Mouse (Mus musculus) heart, embryonic 11.5 days (tissue): ENCODE results near the gene Stox1. TPM values are rescaled to one million over a fixed set of nuclear protein-coding genes. Genes with fewer than 3 reads are reported as not detected.

ENCODE experiments used
- ATAC-seq: fragments of 200-750 bp; cut with Nextera tagmentation; replicated peaks from 2 replicates; pipeline ENCODE4 v1.8.0; 2017; ENCODE audit warnings: moderate library complexity; ENCODE audit not compliant: insufficient number of reproducible peaks, low FRiP score, low TSS enrichment
- H3K27ac ChIP-seq: fragments of 300-500 bp; sonication (generic); 2 replicates; pipeline ENCODE4 v1.5.1; 2014; ENCODE audit warnings: mild to moderate bottlenecking, low read depth, low read length
- H3K27me3 ChIP-seq: fragments of 300-500 bp; sonication (generic); 2 replicates; pipeline ENCODE4 v1.6.1; 2014; ENCODE audit warnings: mild to moderate bottlenecking, low read length, mixed read lengths; ENCODE audit not compliant: control insufficient read depth, insufficient read depth
- H3K36me3 ChIP-seq: fragments of 300-500 bp; sonication (generic); 2 replicates; pipeline ENCODE4 v1.6.1; 2014; ENCODE audit warnings: mild to moderate bottlenecking, low read length, moderate library complexity, mixed read lengths; ENCODE audit not compliant: control insufficient read depth, insufficient read depth
- H3K4me1 ChIP-seq: fragments of 300-500 bp; sonication (generic); 2 replicates; pipeline ENCODE4 v1.6.1; 2014; ENCODE audit warnings: low read length; ENCODE audit not compliant: control insufficient read depth, insufficient read depth
- H3K4me2 ChIP-seq: fragments of 300-500 bp; sonication (generic); 2 replicates; pipeline ENCODE4 v1.6.1; 2014; ENCODE audit warnings: mild to moderate bottlenecking, moderate library complexity
- H3K4me3 ChIP-seq: fragments of 300-500 bp; sonication (generic); 2 replicates; pipeline ENCODE4 v1.5.1; 2014; ENCODE audit warnings: low read depth, low read length
- H3K9ac ChIP-seq: fragments of 300-500 bp; sonication (generic); 2 replicates; pipeline ENCODE4 v1.6.1; 2014; ENCODE audit warnings: mild to moderate bottlenecking, low read depth, low read length, moderate library complexity
- H3K9me3 ChIP-seq: fragments of 300-500 bp; sonication (generic); replicated peaks from 2 replicates; pipeline ENCODE4 v1.6.1; 2016; ENCODE audit warnings: low read length; ENCODE audit not compliant: control insufficient read depth
- WGBS: fragments of 180-500 bp; shearing (Covaris S2); extraction: QIAGEN DNeasy Blood & Tissue Kit; methylation state at CpG from one replicate; pipeline ENCODE4 v1.1.7; 2014; ENCODE audit not compliant: insufficient replicate concordance; 5-methylcytosine and 5-hydroxymethylcytosine counted together
- polyA plus RNA-seq: library from polyadenylated mRNA; unstranded; fragments of >200 nt; fragmentation: Nextera tagmentation; extraction: Ambion mirVana; gene quantifications from 2 replicates; pipeline ENCODE4 v1.2.1, GENCODE M21; 2014

Stox1 gene
- polyA plus RNA-seq, 1 experiment from 2014 or later = 0.97 TPM

GRCm38 (mm10) chr10:62713457-62713856 lies 12.5 kb downstream of the Stox1 start:
- no peaks in the 10 kb centered on the region for H3K9me3 ChIP-seq
- H3K4me3 ChIP-seq = no peak overlapping the region
- 76% methylated on average over 10 of the region's 10 CpGs for WGBS
- no peaks in the 10 kb centered on the region for H3K4me1 ChIP-seq
- H3K9ac ChIP-seq = no peak overlapping the region
- no peaks in the 10 kb centered on the region for H3K36me3 ChIP-seq
- no peak overlapping the region for H3K4me2 ChIP-seq
- H3K27me3 ChIP-seq = no peaks in the 10 kb centered on the region
- H3K27ac ChIP-seq = no peak overlapping the region
- no peak for ATAC-seq

- no peak overlapping the region for H3K4me2 ChIP-seq
- WGBS = 73% methylated on average over 4 of the region's 4 CpGs
- no peaks in the 10 kb centered on the region for H3K9me3 ChIP-seq
- H3K9ac ChIP-seq = no peak overlapping the region
- H3K4me3 ChIP-seq = no peak overlapping the region
- no peaks in the 10 kb centered on the region for H3K4me1 ChIP-seq
- ATAC-seq = no peak
- no peaks in the 10 kb centered on the region for H3K36me3 ChIP-seq
- H3K27ac ChIP-seq = no peak overlapping the region
- H3K27me3 ChIP-seq = no peaks in the 10 kb centered on the region
Measured at GRCm38 (mm10) chr10:62703579-62703978, 22.3 kb downstream of the Stox1 start.

GRCm38 (mm10) chr10:62702436-62702835 lies 23.5 kb downstream of the Stox1 start:
- Histone ChIP-seq H3K36me3 (no peaks in the 10 kb centered on the region), H3K4me2 (no peak overlapping the region), H3K4me1 (no peaks in the 10 kb centered on the region), H3K9me3 (no peaks in the 10 kb centered on the region), H3K9ac (no peak overlapping the region), H3K4me3 (no peak overlapping the region), H3K27me3 (no peaks in the 10 kb centered on the region), H3K27ac (no peak overlapping the region)
- no peak for ATAC-seq
- WGBS = 77% methylated on average over 4 of the region's 4 CpGs

GRCm38 (mm10) chr10:62692771-62693170 lies 33.2 kb downstream of the Stox1 start:
- H3K27me3 ChIP-seq = no peaks in the 10 kb centered on the region
- no peaks in the 10 kb centered on the region for H3K36me3 ChIP-seq
- ATAC-seq = no peak
- H3K4me1 ChIP-seq = no peaks in the 10 kb centered on the region
- no peak overlapping the region for H3K9ac ChIP-seq
- no peak overlapping the region for H3K4me2 ChIP-seq
- H3K27ac ChIP-seq = no peak overlapping the region
- H3K4me3 ChIP-seq = no peak overlapping the region
- WGBS = 63% methylated on average over 8 of the region's 8 CpGs
- no peaks in the 10 kb centered on the region for H3K9me3 ChIP-seq

- WGBS = 81% methylated on average over 3 of the region's 3 CpGs
- Histone ChIP-seq H3K4me3 (no peak overlapping the region), H3K9me3 (no peaks in the 10 kb centered on the region), H3K27ac (no peak overlapping the region), H3K9ac (no peak overlapping the region), H3K4me1 (no peaks in the 10 kb centered on the region), H3K36me3 (no peaks in the 10 kb centered on the region), H3K27me3 (no peaks in the 10 kb centered on the region), H3K4me2 (no peak overlapping the region)
- no peak for ATAC-seq
Measured at GRCm38 (mm10) chr10:62692244-62692643, 33.7 kb downstream of the Stox1 start.

GRCm38 (mm10) chr10:62687032-62687674 lies 38.8 kb downstream of the Stox1 start:
- H3K27me3 ChIP-seq = no peaks in the 10 kb centered on the region
- 82% methylated on average over 15 of the region's 15 CpGs for WGBS
- no peaks in the 10 kb centered on the region for H3K4me1 ChIP-seq
- no peaks in the 10 kb centered on the region for H3K36me3 ChIP-seq
- H3K4me2 ChIP-seq = no peak overlapping the region
- H3K9me3 ChIP-seq = no peaks in the 10 kb centered on the region
- H3K9ac ChIP-seq = no peak overlapping the region
- no peak for ATAC-seq
- H3K4me3 ChIP-seq = no peak overlapping the region
- H3K27ac ChIP-seq = no peak overlapping the region

GRCm38 (mm10) chr10:62683043-62683442 lies 42.9 kb downstream of the Stox1 start:
- peaks cover 4% of the 10 kb centered on the region; the same call in 1 of the 2 replicates for H3K9me3 ChIP-seq
- no peak overlapping the region for H3K27ac ChIP-seq
- H3K9ac ChIP-seq = no peak overlapping the region; the same call in 1 of the 2 replicates
- no peak overlapping the region for H3K4me3 ChIP-seq
- H3K4me1 ChIP-seq = no peaks in the 10 kb centered on the region
- no peak for ATAC-seq
- no peak overlapping the region for H3K4me2 ChIP-seq
- H3K27me3 ChIP-seq = no peaks in the 10 kb centered on the region
- 45% methylated on average over 5 of the region's 5 CpGs for WGBS
- no peaks in the 10 kb centered on the region for H3K36me3 ChIP-seq

GRCm38 (mm10) chr10:62679833-62680232 lies 46.1 kb downstream of the Stox1 start:
- no peak overlapping the region for H3K27ac ChIP-seq
- H3K36me3 ChIP-seq = no peaks in the 10 kb centered on the region
- WGBS = 64% methylated on average over 1 of the region's 1 CpGs
- peaks cover 4% of the 10 kb centered on the region; the same call in 1 of the 2 replicates for H3K9me3 ChIP-seq
- no peak overlapping the region for H3K4me3 ChIP-seq
- no peaks in the 10 kb centered on the region for H3K4me1 ChIP-seq
- H3K27me3 ChIP-seq = no peaks in the 10 kb centered on the region
- H3K9ac ChIP-seq = no peak overlapping the region
- H3K4me2 ChIP-seq = no peak overlapping the region
- no peak for ATAC-seq

GRCm38 (mm10) chr10:62677329-62677728 lies 48.6 kb downstream of the Stox1 start:
- Histone ChIP-seq H3K4me1 (no peaks in the 10 kb centered on the region), H3K27ac (no peak overlapping the region), H3K9ac (no peak overlapping the region), H3K9me3 (peaks cover 4% of the 10 kb centered on the region; the same call in 1 of the 2 replicates), H3K27me3 (no peaks in the 10 kb centered on the region), H3K4me2 (no peak overlapping the region), H3K36me3 (no peaks in the 10 kb centered on the region), H3K4me3 (no peak overlapping the region)
- ATAC-seq = no peak
- WGBS = 71% methylated on average over 5 of the region's 5 CpGs
